Mouse (Mus musculus) left cerebral cortex, adult 9 months (tissue): Measurements from ENCODE around the gene Fah.

Experiments used
- DNase-seq, 2 experiments: peaks; one replicate each; pipeline ENCODE4 v3.0.0; 2022; ENCODE audit warnings: low spot score in 2 of 2

Fah gene

GRCm38 (mm10) chr7:84606293-84606749 is at the start of gene Fah:
Gene Fah, minus strand, starts transcription at chr7:84606722.
- DNase-seq: peak in 1 of 2 experiments; percentile 39

- no peak for DNase-seq
Measured at GRCm38 (mm10) chr7:84652740-84653139, 46.2 kb upstream of the Fah start.

- no peak for DNase-seq
Measured at GRCm38 (mm10) chr7:84651987-84652321, 45.4 kb upstream of the Fah start.

GRCm38 (mm10) chr7:84651303-84651986 is 44.9 kb upstream of the Fah start:
- no peak for DNase-seq

- no peak for DNase-seq
Measured at GRCm38 (mm10) chr7:84649016-84649415, 42.5 kb upstream of the Fah start.

GRCm38 (mm10) chr7:84646256-84646655 is 39.7 kb upstream of the Fah start:
- no peak for DNase-seq

- DNase-seq: no peak
Measured at GRCm38 (mm10) chr7:84643270-84643998, 36.9 kb upstream of the Fah start.

- DNase-seq: no peak
Measured at GRCm38 (mm10) chr7:84642159-84642928, 35.8 kb upstream of the Fah start.

- no peak for DNase-seq
Measured at GRCm38 (mm10) chr7:84636939-84637338, 30.4 kb upstream of the Fah start.

GRCm38 (mm10) chr7:84631878-84632277 is 25.4 kb upstream of the Fah start:
- DNase-seq: no peak

GRCm38 (mm10) chr7:84623718-84624117 is 17.2 kb upstream of the Fah start:
- DNase-seq: no peak

GRCm38 (mm10) chr7:84620956-84621355 is 14.4 kb upstream of the Fah start:
- DNase-seq: no peak

GRCm38 (mm10) chr7:84618951-84619350 is 12.4 kb upstream of the Fah start:
- DNase-seq: no peak

- DNase-seq: no peak
Measured at GRCm38 (mm10) chr7:84612445-84612844, 5.9 kb upstream of the Fah start.

- DNase-seq: no peak
Measured at GRCm38 (mm10) chr7:84611609-84612008, 5.1 kb upstream of the Fah start.

- peak; percentile 42 to 81 for DNase-seq
Measured at GRCm38 (mm10) chr7:84605704-84606292, 724 bp downstream of the Fah start.

- DNase-seq: peak in 1 of 2 experiments; percentile 16
Measured at GRCm38 (mm10) chr7:84605033-84605687, 1.4 kb downstream of the Fah start.

GRCm38 (mm10) chr7:84604501-84604900 is 2.0 kb downstream of the Fah start:
- no peak for DNase-seq

GRCm38 (mm10) chr7:84601331-84601730 is 5.2 kb downstream of the Fah start:
- DNase-seq: no peak

GRCm38 (mm10) chr7:84600631-84601030 is 5.9 kb downstream of the Fah start:
- DNase-seq: no peak

- DNase-seq: no peak
Measured at GRCm38 (mm10) chr7:84596633-84597032, 9.9 kb downstream of the Fah start.

GRCm38 (mm10) chr7:84596002-84596401 is 10.5 kb downstream of the Fah start:
- no peak for DNase-seq
